Mouse (Mus musculus): ENCODE results near the gene Abcg5. TPM values are rescaled to one million over a fixed set of nuclear protein-coding genes. Genes with fewer than 3 reads are reported as not detected.

The Abcg5 gene
- polyA plus RNA-seq, 1 experiment from 2014 or later = 5.9 TPM

DNA sequence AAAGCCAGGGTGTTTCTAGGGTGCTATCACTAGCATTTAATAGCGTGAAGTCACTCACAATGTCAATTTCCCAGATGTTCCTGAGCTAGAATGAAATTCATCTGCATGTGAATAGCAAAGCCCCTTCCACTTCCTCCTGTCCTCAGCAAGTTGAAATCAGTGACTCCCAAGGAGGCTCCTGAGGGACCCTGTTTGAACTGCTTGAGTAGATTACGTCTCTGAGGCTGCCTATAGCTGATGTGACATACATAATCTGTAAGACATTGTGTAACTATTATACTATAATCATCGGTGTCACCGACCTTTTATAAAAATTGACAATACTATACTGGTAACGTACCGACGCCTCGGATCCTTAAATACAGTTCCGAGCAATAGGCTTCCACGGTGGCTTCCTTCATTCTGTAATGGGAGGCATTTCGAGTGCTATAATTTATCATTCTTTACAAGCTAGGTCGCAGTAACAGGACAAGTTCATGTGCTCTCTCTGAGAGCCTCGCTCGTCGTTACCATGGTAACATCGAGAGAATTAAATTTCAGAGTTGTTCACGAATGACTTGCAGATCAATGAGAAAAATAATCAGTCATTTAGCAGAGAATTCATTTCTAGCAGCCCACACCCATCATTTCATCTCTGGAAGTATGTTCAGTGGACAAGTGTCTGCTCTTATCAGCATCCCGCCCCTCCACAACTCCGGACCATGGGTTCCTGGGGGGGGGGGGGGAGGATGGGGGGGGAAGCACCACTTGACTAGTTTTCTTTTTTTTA lies 26.0 kb downstream of the Abcg5 start:
- Histone ChIP-seq H3K4me1 (replicated peaks; ENCODE audit: control insufficient read depth, insufficient read depth, low read length) (peaks cover 9% of the 10 kb centered on the region), H3K4me3 (replicated peaks; ENCODE audit: low read length) (no peak overlapping the region), H3K27me3 (ENCODE audit: control insufficient read depth, insufficient read depth, low read length) (no peaks in the 10 kb centered on the region), H3K36me3 (replicated peaks; ENCODE audit: control insufficient read depth, insufficient read depth) (no peaks in the 10 kb centered on the region), H3K9ac (no peak overlapping the region), H3K9me3 (ENCODE audit: control insufficient read depth, low read length) (no peaks in the 10 kb centered on the region), H3K4me2 (replicated peaks) (peak overlapping the region; percentile 15; the same call in 1 of the 2 replicates), H3K27ac (peak overlapping the region; percentile 43; the same call in 1 of the 2 replicates)
- 25% methylated on average over 17 of the region's 19 CpGs for WGBS
- DNase-seq (ENCODE audit: low spot score) = peak; percentile 60
- ATAC-seq (ENCODE audit: low FRiP score) = peak; percentile 69

DNA sequence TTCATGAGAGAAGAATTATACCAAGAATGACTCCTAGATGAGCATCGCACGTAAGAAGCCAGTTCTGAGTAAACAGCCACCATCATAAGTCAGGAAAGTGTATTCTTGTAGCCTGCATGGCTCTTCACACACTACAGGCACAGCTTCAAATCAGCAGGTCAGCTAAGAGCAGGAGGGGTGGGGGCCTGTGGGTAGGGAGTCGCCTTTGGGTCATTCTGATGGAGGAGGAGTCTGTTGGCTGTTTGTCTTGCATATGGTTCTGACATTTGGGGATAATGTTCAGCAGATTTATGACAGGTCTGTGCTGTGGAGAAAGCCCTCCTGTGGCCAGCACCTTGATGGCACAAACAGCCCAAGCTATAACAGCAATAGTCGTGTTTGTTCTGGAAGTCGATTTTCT lies 26.6 kb downstream of the Abcg5 start:
- H3K9ac ChIP-seq = no peak overlapping the region
- 52% methylated on average over 5 of the region's 5 CpGs for WGBS
- DNase-seq (ENCODE audit: low spot score) (peak; percentile 24), ATAC-seq (ENCODE audit: low FRiP score) (no peak)
- H3K4me1 ChIP-seq (replicated peaks; ENCODE audit: control insufficient read depth, insufficient read depth, low read length) = peaks cover 9% of the 10 kb centered on the region
- no peak overlapping the region for H3K4me3 ChIP-seq (replicated peaks; ENCODE audit: low read length)
- H3K27me3 ChIP-seq (ENCODE audit: control insufficient read depth, insufficient read depth, low read length) = no peaks in the 10 kb centered on the region
- peak overlapping the region; percentile 15; the same call in 1 of the 2 replicates for H3K4me2 ChIP-seq (replicated peaks)
- no peaks in the 10 kb centered on the region for H3K36me3 ChIP-seq (replicated peaks; ENCODE audit: control insufficient read depth, insufficient read depth)
- peak overlapping the region; percentile 33; the same call in 1 of the 2 replicates for H3K27ac ChIP-seq
- no peaks in the 10 kb centered on the region for H3K9me3 ChIP-seq (ENCODE audit: control insufficient read depth, low read length)

- ATAC-seq (ENCODE audit: low FRiP score) (no peak), DNase-seq (ENCODE audit: low spot score) (no peak)
- H3K4me1 ChIP-seq (replicated peaks; ENCODE audit: control insufficient read depth, insufficient read depth, low read length) = peaks cover 9% of the 10 kb centered on the region
- no peak overlapping the region for H3K4me3 ChIP-seq (replicated peaks; ENCODE audit: low read length)
- no peaks in the 10 kb centered on the region for H3K9me3 ChIP-seq (ENCODE audit: control insufficient read depth, low read length)
- 91% methylated on average over 9 of the region's 9 CpGs for WGBS
- no peak overlapping the region for H3K9ac ChIP-seq
- no peaks in the 10 kb centered on the region for H3K27me3 ChIP-seq (ENCODE audit: control insufficient read depth, insufficient read depth, low read length)
- no peaks in the 10 kb centered on the region for H3K36me3 ChIP-seq (replicated peaks; ENCODE audit: control insufficient read depth, insufficient read depth)
- no peak overlapping the region for H3K27ac ChIP-seq
- H3K4me2 ChIP-seq (replicated peaks) = no peak overlapping the region
These were observed 29.3 kb downstream of the Abcg5 start for GRCm38 (mm10) chr17:84653544-84653943.

DNA sequence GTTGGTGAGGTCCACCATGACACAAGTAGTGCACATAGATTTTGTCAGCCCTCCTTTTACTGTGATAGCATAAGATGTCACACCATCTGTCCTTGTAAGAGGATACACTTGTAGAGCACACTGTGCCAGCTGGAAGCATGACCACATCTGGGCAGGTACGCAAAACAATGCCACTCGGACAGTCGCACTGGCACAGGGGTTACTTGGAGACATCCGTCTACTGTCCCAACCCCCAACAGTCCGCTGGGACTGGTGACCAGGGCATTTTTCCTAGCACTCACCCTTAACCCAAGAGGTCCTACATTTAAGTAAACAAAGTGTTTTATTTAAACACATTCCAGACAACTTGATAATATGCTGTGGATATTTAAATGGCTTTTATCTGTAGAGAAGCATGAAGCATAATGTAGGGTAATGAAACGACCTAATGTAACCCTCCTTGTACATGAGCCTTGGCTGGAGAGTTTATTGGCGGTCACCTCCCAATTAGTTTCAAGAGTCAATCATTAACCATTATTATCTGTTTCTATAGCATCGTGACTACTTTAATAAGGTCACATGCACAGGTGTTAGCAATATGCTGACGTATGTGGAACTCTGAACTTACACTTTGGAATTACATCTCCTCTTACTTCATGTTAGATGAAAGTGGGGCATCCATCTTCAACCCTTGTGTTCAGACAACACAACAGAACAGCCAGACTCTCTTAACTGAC lies 32.4 kb downstream of the Abcg5 start:
- Histone ChIP-seq H3K4me2 (replicated peaks) (no peak overlapping the region), H3K4me1 (replicated peaks; ENCODE audit: control insufficient read depth, insufficient read depth, low read length) (no peaks in the 10 kb centered on the region), H3K4me3 (replicated peaks; ENCODE audit: low read length) (no peak overlapping the region), H3K9ac (no peak overlapping the region), H3K36me3 (replicated peaks; ENCODE audit: control insufficient read depth, insufficient read depth) (no peaks in the 10 kb centered on the region), H3K27me3 (ENCODE audit: control insufficient read depth, insufficient read depth, low read length) (no peaks in the 10 kb centered on the region), H3K9me3 (ENCODE audit: control insufficient read depth, low read length) (no peaks in the 10 kb centered on the region), H3K27ac (no peak overlapping the region)
- WGBS = 90% methylated on average over 9 of the region's 9 CpGs
- ATAC-seq (ENCODE audit: low FRiP score) (no peak), DNase-seq (ENCODE audit: low spot score) (no peak)

DNA sequence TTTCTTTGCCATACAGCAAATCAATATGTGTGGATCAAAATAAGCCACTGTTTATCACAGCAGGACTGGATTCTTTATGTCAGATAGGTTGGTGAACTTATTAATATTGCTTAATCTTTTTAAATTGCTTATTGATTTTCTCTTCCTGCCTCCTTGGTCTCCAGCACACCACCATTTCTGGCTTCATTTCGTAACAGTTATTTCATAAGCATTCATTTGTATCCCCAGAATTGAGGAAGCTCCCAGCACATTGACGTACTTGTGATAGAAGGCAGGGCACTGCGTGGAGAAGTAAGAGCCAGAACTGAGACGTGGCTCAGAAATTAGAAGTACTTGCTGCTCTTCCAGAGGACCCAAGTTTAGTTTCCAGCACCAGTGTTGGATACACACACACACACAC lies 35.2 kb downstream of the Abcg5 start:
- H3K4me2 ChIP-seq (replicated peaks) = no peak overlapping the region
- DNase-seq (ENCODE audit: low spot score) (no peak), ATAC-seq (ENCODE audit: low FRiP score) (no peak)
- no peaks in the 10 kb centered on the region for H3K27me3 ChIP-seq (ENCODE audit: control insufficient read depth, insufficient read depth, low read length)
- 85% methylated on average over 4 of the region's 4 CpGs for WGBS
- no peak overlapping the region for H3K4me3 ChIP-seq (replicated peaks; ENCODE audit: low read length)
- no peak overlapping the region for H3K27ac ChIP-seq
- H3K9ac ChIP-seq = no peak overlapping the region
- H3K9me3 ChIP-seq (ENCODE audit: control insufficient read depth, low read length) = no peaks in the 10 kb centered on the region
- H3K4me1 ChIP-seq (replicated peaks; ENCODE audit: control insufficient read depth, insufficient read depth, low read length) = no peaks in the 10 kb centered on the region
- no peaks in the 10 kb centered on the region for H3K36me3 ChIP-seq (replicated peaks; ENCODE audit: control insufficient read depth, insufficient read depth)

GRCm38 (mm10) chr17:84646477-84646876 lies 36.3 kb downstream of the Abcg5 start:
- Histone ChIP-seq H3K27ac (no peak overlapping the region), H3K36me3 (replicated peaks; ENCODE audit: control insufficient read depth, insufficient read depth) (no peaks in the 10 kb centered on the region), H3K4me1 (replicated peaks; ENCODE audit: control insufficient read depth, insufficient read depth, low read length) (no peaks in the 10 kb centered on the region), H3K9ac (no peak overlapping the region), H3K4me3 (replicated peaks; ENCODE audit: low read length) (no peak overlapping the region), H3K4me2 (replicated peaks) (no peak overlapping the region), H3K27me3 (ENCODE audit: control insufficient read depth, insufficient read depth, low read length) (no peaks in the 10 kb centered on the region), H3K9me3 (ENCODE audit: control insufficient read depth, low read length) (no peaks in the 10 kb centered on the region)
- no peak for DNase-seq (ENCODE audit: low spot score)
- WGBS = 66% methylated on average over 2 of the region's 2 CpGs
- ATAC-seq (ENCODE audit: low FRiP score) = no peak

DNA sequence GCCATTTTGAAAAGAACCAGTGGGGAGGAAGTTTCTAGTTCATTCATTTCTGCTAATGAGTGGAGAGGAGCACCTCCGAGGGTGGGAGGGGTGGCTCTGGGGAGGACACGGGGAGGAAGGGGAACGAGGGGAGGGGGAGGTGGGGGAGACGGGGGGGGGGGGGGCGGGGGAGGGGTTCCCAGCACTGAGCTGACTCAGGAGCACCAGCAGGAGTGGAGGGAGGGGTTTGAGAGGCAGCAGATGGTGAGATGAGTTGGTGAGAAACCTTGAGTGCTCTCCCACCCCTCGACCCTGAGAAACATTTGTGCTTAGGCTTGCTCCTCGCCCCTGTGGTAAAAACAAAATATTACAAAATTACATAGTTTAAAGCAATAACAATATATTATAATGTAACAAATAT lies 36.9 kb downstream of the Abcg5 start:
- Histone ChIP-seq H3K9me3 (ENCODE audit: control insufficient read depth, low read length) (no peaks in the 10 kb centered on the region), H3K4me2 (replicated peaks) (no peak overlapping the region), H3K27ac (no peak overlapping the region), H3K36me3 (replicated peaks; ENCODE audit: control insufficient read depth, insufficient read depth) (no peaks in the 10 kb centered on the region), H3K4me3 (replicated peaks; ENCODE audit: low read length) (no peak overlapping the region), H3K27me3 (ENCODE audit: control insufficient read depth, insufficient read depth, low read length) (no peaks in the 10 kb centered on the region), H3K4me1 (replicated peaks; ENCODE audit: control insufficient read depth, insufficient read depth, low read length) (no peaks in the 10 kb centered on the region), H3K9ac (no peak overlapping the region)
- no peak for DNase-seq (ENCODE audit: low spot score)
- ATAC-seq (ENCODE audit: low FRiP score) = no peak
- WGBS = 36% methylated on average over 3 of the region's 7 CpGs

GRCm38 (mm10) chr17:84645119-84645518 lies 37.7 kb downstream of the Abcg5 start:
- no peak for ATAC-seq (ENCODE audit: low FRiP score)
- H3K27me3 ChIP-seq (ENCODE audit: control insufficient read depth, insufficient read depth, low read length) = no peaks in the 10 kb centered on the region
- 40% methylated on average over 9 of the region's 9 CpGs for WGBS

GRCm38 (mm10) chr17:84644292-84645050 lies 38.3 kb downstream of the Abcg5 start:
- no peaks in the 10 kb centered on the region for H3K27me3 ChIP-seq (ENCODE audit: control insufficient read depth, insufficient read depth, low read length)
- H3K9me3 ChIP-seq (ENCODE audit: control insufficient read depth, low read length) = no peaks in the 10 kb centered on the region
- H3K4me2 ChIP-seq (replicated peaks) = no peak overlapping the region
- no peak overlapping the region for H3K9ac ChIP-seq
- H3K4me1 ChIP-seq (replicated peaks; ENCODE audit: control insufficient read depth, insufficient read depth, low read length) = no peaks in the 10 kb centered on the region
- H3K27ac ChIP-seq = no peak overlapping the region
- DNase-seq (ENCODE audit: low spot score) (no peak), ATAC-seq (ENCODE audit: low FRiP score) (no peak)
- no peak overlapping the region for H3K4me3 ChIP-seq (replicated peaks; ENCODE audit: low read length)
- H3K36me3 ChIP-seq (replicated peaks; ENCODE audit: control insufficient read depth, insufficient read depth) = no peaks in the 10 kb centered on the region
- WGBS = 63% methylated on average over 16 of the region's 16 CpGs

More at GRCm38 (mm10) chr17:84645119-84645518, 37.7 kb downstream of the Abcg5 start:
- H3K4me1 ChIP-seq (replicated peaks; ENCODE audit: control insufficient read depth, insufficient read depth, low read length) = no peaks in the 10 kb centered on the region
- H3K9ac ChIP-seq = no peak overlapping the region
- H3K27ac ChIP-seq = no peak overlapping the region
- H3K9me3 ChIP-seq (ENCODE audit: control insufficient read depth, low read length) = no peaks in the 10 kb centered on the region
- H3K36me3 ChIP-seq (replicated peaks; ENCODE audit: control insufficient read depth, insufficient read depth) = no peaks in the 10 kb centered on the region
- no peak overlapping the region for H3K4me2 ChIP-seq (replicated peaks)
- H3K4me3 ChIP-seq (replicated peaks; ENCODE audit: low read length) = no peak overlapping the region
- DNase-seq (ENCODE audit: low spot score) = no peak
